Mouse (Mus musculus): ENCODE measurements around the gene Slc35e3.

The Slc35e3 gene

GRCm38 (mm10) chr10:117698313-117699138, 47.6 kb downstream of the Slc35e3 start:
- no peak for DNase-seq (ENCODE audit: inconsistent ontology term)

- no peak for DNase-seq (ENCODE audit: inconsistent ontology term)
Measured at GRCm38 (mm10) chr10:117697561-117698115, 48.5 kb downstream of the Slc35e3 start.

GRCm38 (mm10) chr10:117696827-117697560, 49.2 kb downstream of the Slc35e3 start:
- no peak for DNase-seq (ENCODE audit: inconsistent ontology term)

- no peak for DNase-seq (ENCODE audit: inconsistent ontology term)
Measured at GRCm38 (mm10) chr10:117696021-117696826, 49.9 kb downstream of the Slc35e3 start.

- no peak for DNase-seq (ENCODE audit: inconsistent ontology term)
Measured at GRCm38 (mm10) chr10:117695605-117696004, 50.6 kb downstream of the Slc35e3 start.

GRCm38 (mm10) chr10:117695027-117695426, 51.1 kb downstream of the Slc35e3 start:
- DNase-seq (ENCODE audit: inconsistent ontology term), result no peak

GRCm38 (mm10) chr10:117694255-117694953, 51.8 kb downstream of the Slc35e3 start:
- DNase-seq (ENCODE audit: inconsistent ontology term), result no peak

- no peak for DNase-seq (ENCODE audit: inconsistent ontology term)
Measured at GRCm38 (mm10) chr10:117692953-117693352, 53.2 kb downstream of the Slc35e3 start.

- no peak for DNase-seq (ENCODE audit: inconsistent ontology term)
Measured at GRCm38 (mm10) chr10:117692173-117692572, 54.0 kb downstream of the Slc35e3 start.

- no peak for DNase-seq (ENCODE audit: inconsistent ontology term)
Measured at GRCm38 (mm10) chr10:117691389-117691968, 54.7 kb downstream of the Slc35e3 start.

- no peak for DNase-seq (ENCODE audit: inconsistent ontology term)
Measured at GRCm38 (mm10) chr10:117690770-117691296, 55.3 kb downstream of the Slc35e3 start.

- no peak for DNase-seq (ENCODE audit: inconsistent ontology term)
Measured at GRCm38 (mm10) chr10:117690101-117690352, 56.1 kb downstream of the Slc35e3 start.

- no peak for DNase-seq (ENCODE audit: inconsistent ontology term)
Measured at GRCm38 (mm10) chr10:117689297-117690100, 56.7 kb downstream of the Slc35e3 start.

GRCm38 (mm10) chr10:117688204-117689151, 57.7 kb downstream of the Slc35e3 start:
- no peak for DNase-seq (ENCODE audit: inconsistent ontology term)

GRCm38 (mm10) chr10:117687577-117687976, 58.6 kb downstream of the Slc35e3 start:
- no peak for DNase-seq (ENCODE audit: inconsistent ontology term)

- DNase-seq (ENCODE audit: inconsistent ontology term), result no peak
Measured at GRCm38 (mm10) chr10:117687018-117687417, 59.1 kb downstream of the Slc35e3 start.

GRCm38 (mm10) chr10:117685849-117686591, 60.1 kb downstream of the Slc35e3 start:
- DNase-seq (ENCODE audit: inconsistent ontology term), result no peak
